Mouse (Mus musculus): ENCODE results near the gene Scarb2. TPM values are rescaled to one million over a fixed set of nuclear protein-coding genes. Genes with fewer than 3 reads are reported as not detected.

Scarb2 gene
- 10 to 100 TPM; 31.9 to 35.9 TPM for total RNA-seq (2023)

GRCm38 (mm10) chr5:92506733-92507132 lies at the start of gene Scarb2:
Gene Scarb2, minus strand, starts transcription at chr5:92506833.

GRCm38 (mm10) chr5:92554891-92555511 lies 48.4 kb upstream of the Scarb2 start, which contains the start of gene Fam47e:
Gene Fam47e, plus strand, starts transcription at chr5:92555069.

GRCm38 (mm10) chr5:92435025-92435584 lies 71.5 kb downstream of the Scarb2 start, which contains the start of gene Nup54:
Gene Nup54, minus strand, starts transcription at chr5:92435219.

Other genes with a start within 250 kb of the Scarb2 start
- gene Naaa, start 228.7 kb downstream of the Scarb2 start, total RNA-seq (2023), result 10 to 100 TPM; 68.8 to 99.2 TPM
- gene Sdad1, start 196.4 kb downstream of the Scarb2 start, total RNA-seq (2023), result 10 to 100 TPM; 20.9 to 26.8 TPM
- 1 to 10 TPM in 1 of 2 experiments, under 1 TPM in 1; 0.22 to 1.3 TPM for gene Cxcl9, start 178.8 kb downstream of the Scarb2 start, total RNA-seq (2023)
- gene Art3, start 175.0 kb downstream of the Scarb2 start, total RNA-seq (2023), result not detected
- 1 to 10 TPM; 3.0 to 3.2 TPM for gene Cxcl10, start 157.9 kb downstream of the Scarb2 start, total RNA-seq (2023)
- 10 to 100 TPM; 30.5 to 34.3 TPM for gene Nup54, start 71.6 kb downstream of the Scarb2 start, total RNA-seq (2023)
- not detected for gene Fam47e, start 48.2 kb upstream of the Scarb2 start, total RNA-seq (2023)
- gene Stbd1, start 96.2 kb upstream of the Scarb2 start, total RNA-seq (2023), result 1 to 10 TPM in 1 of 2 experiments, under 1 TPM in 1; 0.62 to 1.7 TPM
- under 1 TPM; 0.46 to 0.82 TPM for gene Ccdc158, start 168.4 kb upstream of the Scarb2 start, total RNA-seq (2023)
- under 1 TPM in 1 of 2 experiments, not detected in 1; 0.36 TPM for gene Shroom3, start 176.6 kb upstream of the Scarb2 start, total RNA-seq (2023)

All from neutrophil, adult 59 days (primary cell).